Mouse (Mus musculus): ENCODE results near the gene Bub3. TPM values are rescaled to one million over a fixed set of nuclear protein-coding genes. Genes with fewer than 3 reads are reported as not detected.

Gene Bub3
- polyA plus RNA-seq, 1 experiment, result 105 TPM

DNA sequence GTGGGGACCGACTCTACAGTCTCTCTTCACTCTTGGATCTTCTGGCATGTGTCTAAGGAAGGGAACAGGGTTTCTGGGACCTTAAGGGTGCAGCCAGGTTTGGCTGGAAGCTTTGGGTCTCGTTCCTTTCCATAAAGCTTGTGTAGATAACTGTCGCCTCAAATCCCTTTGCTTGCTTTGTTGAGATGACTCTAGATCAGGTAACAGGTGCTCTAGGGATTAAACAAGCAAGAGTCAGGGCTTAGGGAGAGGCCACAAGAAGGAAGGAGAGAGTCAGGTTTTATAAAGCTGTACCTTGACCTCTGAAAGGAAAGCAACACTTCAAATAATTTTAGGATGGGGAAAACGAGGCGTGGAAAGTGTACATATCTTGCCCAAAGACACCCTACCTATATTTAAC lies 7.2 kb upstream of the Bub3 start:
- WGBS, result 3% methylated on average over 5 of the region's 5 CpGs
- TF ChIP-seq POLR2A (IDR thresholded peaks at IDR 0.05; ENCODE audit: borderline replicate concordance, insufficient read depth, low read length) (no peak), CTCF (IDR thresholded peaks at IDR 0.05; ENCODE audit: borderline replicate concordance, insufficient read depth, low read depth, low read length) (no peak)
- Histone ChIP-seq H3K27me3 (ENCODE audit: control insufficient read depth, insufficient read depth, low read length) (peaks cover 22% of the 10 kb centered on the region; the same call in 1 of the 2 replicates), H3K27ac (ENCODE audit: insufficient read depth, low read length) (no peak overlapping the region), H3K4me3 (replicated peaks; ENCODE audit: insufficient read depth, low read depth, low read length) (no peak overlapping the region), H3K4me1 (ENCODE audit: control insufficient read depth, insufficient read depth, low read length) (no peaks in the 10 kb centered on the region)
- no peak for DNase-seq

DNA sequence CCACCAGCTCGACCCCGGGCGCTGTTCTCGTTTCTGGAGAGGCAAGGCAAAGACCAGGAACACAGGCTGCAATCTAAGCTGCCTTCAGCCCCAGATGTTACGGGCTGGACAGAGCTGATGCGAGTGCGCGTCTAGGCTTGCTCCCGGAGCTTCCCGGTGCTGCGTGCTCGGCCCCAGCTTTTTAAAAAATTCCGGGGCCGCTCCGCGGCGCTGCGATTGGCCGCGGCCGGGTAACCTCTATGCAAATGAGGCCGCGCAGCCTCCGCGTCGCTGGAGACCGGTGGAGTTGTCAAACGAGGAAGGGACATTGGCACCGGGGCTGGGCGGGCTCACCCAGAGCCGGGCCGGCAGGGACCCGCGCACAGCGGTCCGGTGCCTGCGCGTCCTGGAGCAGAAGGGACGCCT lies 6.2 kb upstream of the Bub3 start:
- no peak overlapping the region for H3K4me3 ChIP-seq (replicated peaks; ENCODE audit: insufficient read depth, low read depth, low read length)

DNA sequence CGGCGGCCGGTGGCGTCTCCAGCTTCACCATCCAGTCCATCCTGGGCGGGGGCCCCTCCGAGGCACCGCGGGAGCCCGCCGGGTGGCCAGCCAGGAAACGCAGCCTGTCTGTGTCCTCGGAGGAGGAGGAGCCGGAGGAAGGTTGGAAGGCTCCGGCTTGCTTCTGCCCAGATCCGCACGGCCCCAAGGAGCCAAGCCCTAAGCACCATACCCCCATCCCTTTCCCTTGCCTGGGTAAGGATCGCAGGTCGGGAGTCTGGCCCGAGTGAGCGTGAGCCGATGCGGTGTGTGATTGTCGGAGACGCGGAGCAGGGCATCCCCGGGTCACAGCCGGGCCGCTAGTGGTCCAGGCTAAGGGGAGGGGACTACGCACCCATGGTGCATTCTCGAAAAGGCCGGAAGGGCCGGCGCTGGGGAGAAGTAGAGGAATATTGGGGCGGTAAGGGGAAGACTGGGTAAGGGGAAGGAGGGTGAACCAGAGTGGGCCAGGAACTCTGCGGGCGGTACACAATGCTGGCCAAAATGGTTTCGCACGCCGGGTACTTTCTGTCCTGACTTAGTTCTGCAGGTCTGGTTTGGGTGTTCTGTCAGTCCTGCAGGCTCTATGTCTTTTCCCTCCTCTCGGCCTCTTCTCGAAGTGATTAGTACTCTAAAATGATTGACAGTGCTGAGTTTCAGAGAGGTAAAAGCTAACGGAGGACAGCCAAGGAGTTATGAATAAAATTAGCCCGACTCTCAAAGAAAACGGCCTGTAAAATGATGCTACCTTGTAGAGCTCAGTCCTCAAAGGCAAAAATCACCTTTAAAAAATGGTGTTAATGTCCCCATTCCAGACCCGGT lies 5.5 kb upstream of the Bub3 start:
- no peak overlapping the region for H3K27ac ChIP-seq (ENCODE audit: insufficient read depth, low read length)
- no peak for TF ChIP-seq CTCF (IDR thresholded peaks at IDR 0.05; ENCODE audit: borderline replicate concordance, insufficient read depth, low read depth, low read length)
- TF ChIP-seq POLR2A (IDR thresholded peaks at IDR 0.05; ENCODE audit: borderline replicate concordance, insufficient read depth, low read length), result no peak
- H3K27me3 ChIP-seq (ENCODE audit: control insufficient read depth, insufficient read depth, low read length), result peaks cover 18% of the 10 kb centered on the region; the same call in 1 of the 2 replicates
- WGBS, result under 1% methylated on average over 45 of the region's 45 CpGs
- no peaks in the 10 kb centered on the region for H3K4me1 ChIP-seq (ENCODE audit: control insufficient read depth, insufficient read depth, low read length)
- no peak overlapping the region for H3K4me3 ChIP-seq (replicated peaks; ENCODE audit: insufficient read depth, low read depth, low read length)
- peak in 1 of 2 experiments; percentile 27 for DNase-seq

More for the DNA sequence above, 6.2 kb upstream of the Bub3 start:
- Histone ChIP-seq H3K4me1 (ENCODE audit: control insufficient read depth, insufficient read depth, low read length) (no peaks in the 10 kb centered on the region), H3K27ac (ENCODE audit: insufficient read depth, low read length) (no peak overlapping the region), H3K27me3 (ENCODE audit: control insufficient read depth, insufficient read depth, low read length) (peaks cover 19% of the 10 kb centered on the region; the same call in 1 of the 2 replicates)
- peak in 1 of 2 experiments; percentile 33 for DNase-seq
- TF ChIP-seq POLR2A (IDR thresholded peaks at IDR 0.05; ENCODE audit: borderline replicate concordance, insufficient read depth, low read length) (no peak), CTCF (IDR thresholded peaks at IDR 0.05; ENCODE audit: borderline replicate concordance, insufficient read depth, low read depth, low read length) (no peak)
- WGBS, result under 1% methylated on average over 39 of the region's 39 CpGs

DNA sequence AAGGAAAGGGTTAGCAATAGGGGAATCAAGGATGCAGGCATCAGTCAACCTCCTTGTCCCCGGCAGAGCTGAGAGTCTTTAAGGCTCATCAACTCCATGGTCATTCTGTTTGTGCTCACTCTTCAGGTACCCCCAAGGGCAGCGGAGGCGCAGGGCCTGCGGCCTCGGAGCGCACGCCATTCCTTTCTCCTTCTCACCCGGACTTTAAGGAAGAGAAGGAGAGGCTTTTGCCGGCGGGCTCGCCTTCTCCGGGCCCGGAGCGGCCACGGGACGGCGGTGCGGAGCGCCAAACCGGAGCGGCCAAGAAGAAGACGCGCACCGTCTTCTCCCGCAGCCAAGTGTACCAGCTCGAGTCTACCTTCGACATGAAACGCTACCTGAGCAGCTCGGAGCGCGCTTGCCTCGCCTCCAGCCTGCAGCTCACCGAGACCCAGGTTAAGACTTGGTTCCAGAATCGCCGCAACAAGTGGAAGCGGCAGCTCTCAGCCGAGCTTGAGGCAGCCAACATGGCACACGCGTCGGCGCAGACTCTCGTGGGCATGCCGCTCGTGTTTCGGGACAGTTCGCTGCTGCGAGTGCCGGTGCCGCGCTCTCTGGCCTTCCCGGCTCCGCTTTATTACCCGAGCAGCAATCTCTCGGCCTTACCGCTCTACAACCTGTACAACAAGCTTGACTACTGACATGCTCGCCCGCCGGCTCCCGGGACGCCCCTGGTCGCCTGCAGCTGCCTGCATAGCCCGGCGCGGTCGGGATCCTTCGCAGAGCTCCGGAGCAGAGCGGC lies 4.5 kb upstream of the Bub3 start:
- TF ChIP-seq CTCF (IDR thresholded peaks at IDR 0.05; ENCODE audit: borderline replicate concordance, insufficient read depth, low read depth, low read length) (no peak), POLR2A (IDR thresholded peaks at IDR 0.05; ENCODE audit: borderline replicate concordance, insufficient read depth, low read length) (no peak)
- peak; percentile 19 to 55 for DNase-seq
- peaks cover 17% of the 10 kb centered on the region; the same call in 1 of the 2 replicates for H3K27me3 ChIP-seq (ENCODE audit: control insufficient read depth, insufficient read depth, low read length)
- no peak overlapping the region for H3K4me3 ChIP-seq (replicated peaks; ENCODE audit: insufficient read depth, low read depth, low read length)
- no peak overlapping the region for H3K27ac ChIP-seq (ENCODE audit: insufficient read depth, low read length)
- WGBS, result 2% methylated on average over 68 of the region's 68 CpGs
- H3K4me1 ChIP-seq (ENCODE audit: control insufficient read depth, insufficient read depth, low read length), result no peaks in the 10 kb centered on the region

DNA sequence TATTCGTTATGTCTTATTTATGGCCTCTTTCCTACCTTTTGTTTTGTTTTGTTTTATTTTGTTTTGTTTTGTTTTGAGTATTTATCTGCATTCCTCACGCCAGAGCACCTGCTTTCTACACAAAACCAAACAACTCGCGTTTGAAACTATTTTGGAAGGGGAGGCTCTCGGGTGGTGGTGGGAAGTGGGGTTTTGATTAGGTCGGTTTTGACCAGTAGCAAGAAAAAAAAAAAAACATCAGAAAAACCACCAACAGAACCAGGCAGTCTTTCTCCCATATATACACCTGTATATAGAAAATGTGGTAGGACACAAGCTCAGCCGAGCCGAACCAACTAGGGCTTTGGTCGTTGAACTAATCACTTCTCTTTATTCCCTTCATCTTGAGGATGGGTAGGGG lies 3.9 kb upstream of the Bub3 start:
- peaks cover 15% of the 10 kb centered on the region; the same call in 1 of the 2 replicates for H3K27me3 ChIP-seq (ENCODE audit: control insufficient read depth, insufficient read depth, low read length)
- DNase-seq, result no peak
- no peak overlapping the region for H3K27ac ChIP-seq (ENCODE audit: insufficient read depth, low read length)
- no peaks in the 10 kb centered on the region; the same call in 1 of the 2 replicates for H3K4me1 ChIP-seq (ENCODE audit: control insufficient read depth, insufficient read depth, low read length)
- no peak for TF ChIP-seq CTCF (IDR thresholded peaks at IDR 0.05; ENCODE audit: borderline replicate concordance, insufficient read depth, low read depth, low read length)
- TF ChIP-seq POLR2A (IDR thresholded peaks at IDR 0.05; ENCODE audit: borderline replicate concordance, insufficient read depth, low read length), result no peak
- WGBS, result 4% methylated on average over 9 of the region's 9 CpGs
- no peak overlapping the region for H3K4me3 ChIP-seq (replicated peaks; ENCODE audit: insufficient read depth, low read depth, low read length)

DNA sequence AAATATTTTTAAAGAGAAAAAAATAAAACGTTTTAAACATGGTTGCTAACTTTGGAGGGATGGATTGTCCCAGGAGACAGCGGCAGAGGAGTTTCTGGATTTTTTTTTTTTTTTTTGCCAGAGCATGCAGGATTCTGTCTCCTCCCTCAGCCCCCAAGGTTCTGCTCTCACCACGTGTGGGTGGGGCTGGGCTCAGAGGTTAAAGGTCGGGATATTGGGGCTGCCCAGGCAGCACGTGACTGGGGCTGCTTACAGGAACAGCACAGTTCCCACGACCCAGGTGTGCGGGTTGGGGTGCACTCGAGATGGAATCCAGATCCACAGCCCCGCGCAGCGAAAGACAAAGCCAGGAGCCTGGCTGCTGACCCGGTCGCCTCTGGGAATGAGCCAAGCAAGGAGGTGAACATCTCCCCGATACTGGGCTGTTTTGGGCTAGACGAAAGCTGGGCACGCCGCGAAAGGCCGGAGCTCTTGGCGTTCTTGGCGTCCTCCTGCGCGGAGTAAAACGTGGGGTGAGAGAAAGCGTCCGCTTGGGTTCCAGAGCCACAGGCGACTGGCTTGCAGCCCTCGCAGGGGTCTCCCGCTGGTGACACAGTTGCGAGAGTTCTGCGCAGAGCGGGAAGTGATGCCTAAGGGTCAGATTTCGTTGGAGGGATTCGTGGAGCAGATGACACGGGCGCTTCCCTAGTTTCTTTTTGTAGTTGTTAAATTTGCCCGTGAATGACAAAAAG lies 3.3 kb upstream of the Bub3 start:
- peak in 1 of 2 experiments; percentile 46 for DNase-seq
- H3K4me3 ChIP-seq (replicated peaks; ENCODE audit: insufficient read depth, low read depth, low read length), result no peak overlapping the region
- no peak for TF ChIP-seq CTCF (IDR thresholded peaks at IDR 0.05; ENCODE audit: borderline replicate concordance, insufficient read depth, low read depth, low read length)
- no peak for TF ChIP-seq POLR2A (IDR thresholded peaks at IDR 0.05; ENCODE audit: borderline replicate concordance, insufficient read depth, low read length)
- 4% methylated on average over 37 of the region's 37 CpGs for WGBS
- H3K4me1 ChIP-seq (ENCODE audit: control insufficient read depth, insufficient read depth, low read length), result no peaks in the 10 kb centered on the region; the same call in 1 of the 2 replicates
- H3K27me3 ChIP-seq (ENCODE audit: control insufficient read depth, insufficient read depth, low read length), result peaks cover 15% of the 10 kb centered on the region; the same call in 1 of the 2 replicates
- H3K27ac ChIP-seq (ENCODE audit: insufficient read depth, low read length), result no peak overlapping the region

DNA sequence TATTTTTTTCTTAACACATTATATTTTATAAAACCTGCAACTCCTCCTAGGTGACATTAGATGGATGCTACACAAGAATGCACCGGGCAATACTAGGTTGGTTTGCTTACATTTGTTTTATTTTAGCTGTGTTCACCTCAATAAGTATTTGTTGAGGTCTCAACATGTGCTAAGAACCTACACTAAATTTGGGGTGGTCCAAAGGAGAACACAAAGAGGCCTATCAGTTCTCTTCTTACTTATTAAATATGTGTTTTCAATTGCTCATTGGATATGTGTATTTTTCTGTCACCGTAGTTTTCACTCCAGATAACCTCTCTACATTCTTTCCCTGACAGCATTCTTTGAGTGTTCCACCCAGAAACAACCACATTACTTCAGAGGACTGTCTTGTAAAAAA lies 2.3 kb upstream of the Bub3 start:
- 65% methylated on average over 2 of the region's 2 CpGs for WGBS
- H3K27ac ChIP-seq (ENCODE audit: insufficient read depth, low read length), result no peak overlapping the region
- TF ChIP-seq POLR2A (IDR thresholded peaks at IDR 0.05; ENCODE audit: borderline replicate concordance, insufficient read depth, low read length), result no peak
- TF ChIP-seq CTCF (IDR thresholded peaks at IDR 0.05; ENCODE audit: borderline replicate concordance, insufficient read depth, low read depth, low read length), result no peak
- no peaks in the 10 kb centered on the region; the same call in 1 of the 2 replicates for H3K4me1 ChIP-seq (ENCODE audit: control insufficient read depth, insufficient read depth, low read length)
- H3K27me3 ChIP-seq (ENCODE audit: control insufficient read depth, insufficient read depth, low read length), result peaks cover 15% of the 10 kb centered on the region; the same call in 1 of the 2 replicates
- no peak overlapping the region for H3K4me3 ChIP-seq (replicated peaks; ENCODE audit: insufficient read depth, low read depth, low read length)
- DNase-seq, result no peak

Data from cerebellum, adult 2 months (tissue).